Mouse (Mus musculus): Measurements from ENCODE around the gene Sema5a.

DNA sequence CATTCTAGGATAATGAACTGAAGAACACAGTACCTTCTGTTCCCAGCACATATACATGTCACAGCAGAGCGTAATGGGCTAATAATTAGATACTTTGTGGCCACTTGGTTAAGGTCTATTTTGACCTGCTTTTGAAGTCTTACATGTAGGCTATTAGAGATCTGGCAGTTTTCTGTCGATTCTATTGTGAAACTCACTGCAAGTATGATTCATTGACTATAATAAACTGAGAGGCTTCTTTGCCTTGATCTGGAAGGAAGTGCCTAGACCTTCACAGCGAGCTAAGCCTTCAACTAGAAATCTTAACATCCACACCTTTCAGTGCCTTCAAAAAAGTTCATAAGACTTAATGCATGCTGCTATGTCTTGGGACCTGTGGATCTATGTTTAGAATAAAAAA, 152.5 kb downstream of the Sema5a start:
- TF ChIP-seq CTCF (IDR thresholded peaks at IDR 0.05; ENCODE audit: control insufficient read depth, insufficient read depth, low read length): no peak
- no peak for TF ChIP-seq POLR2A (IDR thresholded peaks at IDR 0.05; ENCODE audit: borderline replicate concordance, control insufficient read depth, low read depth, low read length)
